Mouse (Mus musculus) thymus, adult 2 months (tissue): Measurements from ENCODE around the gene Kif6.

Experiments
- CTCF ChIP-seq: fragments of 200-500 bp; IDR thresholded peaks from 2 replicates; pipeline ENCODE4 v1.5.1; 2012; ENCODE audit warnings: mild to moderate bottlenecking, control low read depth, low read length, moderate library complexity, borderline replicate concordance; ENCODE audit not compliant: control insufficient read depth, poor library complexity, insufficient read depth; ENCODE audit errors: extremely low read depth
- POLR2A ChIP-seq: fragments of 200-500 bp; IDR thresholded peaks from 2 replicates; pipeline ENCODE4 v1.6.1; 2012; ENCODE audit warnings: mild to moderate bottlenecking, low read length, control low read depth, moderate library complexity; ENCODE audit not compliant: control insufficient read depth, poor library complexity, insufficient read depth; ENCODE audit errors: extremely low read depth

- TF ChIP-seq POLR2A (no peak), CTCF (no peak)
Observed at GRCm38 (mm10) chr17:49650366-49650765, 35.4 kb downstream of the Kif6 start.
